Mouse (Mus musculus) heart, embryonic 12.5 days (tissue): ENCODE results near the gene Gm45618. TPM values are rescaled to one million over a fixed set of nuclear protein-coding genes. Genes with fewer than 3 reads are reported as not detected.

ENCODE experiments used
- ATAC-seq: fragments of 200-750 bp; cut with Nextera tagmentation; 2 replicates; pipeline ENCODE4 v1.8.0; 2017; ENCODE audit warnings: moderate TSS enrichment, moderate library complexity; ENCODE audit not compliant: insufficient number of reproducible peaks, low FRiP score
- H3K27ac ChIP-seq: fragments of 300-500 bp; sonication (generic); 2 replicates; pipeline ENCODE4 v1.5.1; 2016; ENCODE audit warnings: mild to moderate bottlenecking, moderate library complexity; ENCODE audit not compliant: poor library complexity, severe bottlenecking
- H3K27me3 ChIP-seq: fragments of 300-500 bp; sonication (generic); replicated peaks from 2 replicates; pipeline ENCODE4 v1.6.1; 2016; ENCODE audit warnings: mild to moderate bottlenecking, moderate library complexity
- H3K36me3 ChIP-seq: fragments of 300-500 bp; sonication (generic); 2 replicates; pipeline ENCODE4 v1.6.1; 2016; ENCODE audit warnings: mild to moderate bottlenecking, moderate library complexity
- H3K4me1 ChIP-seq: fragments of 300-500 bp; sonication (generic); replicated peaks from 2 replicates; pipeline ENCODE4 v1.6.1; 2016; ENCODE audit warnings: mild to moderate bottlenecking
- H3K4me2 ChIP-seq: fragments of 300-500 bp; sonication (generic); 2 replicates; pipeline ENCODE4 v1.6.1; 2016; ENCODE audit warnings: mild to moderate bottlenecking, moderate library complexity
- H3K4me3 ChIP-seq: fragments of 300-500 bp; sonication (generic); 2 replicates; pipeline ENCODE4 v1.5.1; 2016; ENCODE audit warnings: mild to moderate bottlenecking
- H3K9ac ChIP-seq: fragments of 300-500 bp; sonication (generic); 2 replicates; pipeline ENCODE4 v1.6.1; 2016; ENCODE audit warnings: mild to moderate bottlenecking, moderate library complexity
- H3K9me3 ChIP-seq: fragments of 300-500 bp; sonication (generic); replicated peaks from 2 replicates; pipeline ENCODE4 v1.6.1; 2016; ENCODE audit warnings: mild to moderate bottlenecking, moderate library complexity
- WGBS: fragments of 180-500 bp; shearing (Covaris S2); methylation state at CpG from one replicate; pipeline ENCODE4 v1.1.7; 2016; 5-methylcytosine and 5-hydroxymethylcytosine counted together
- polyA plus RNA-seq: library from polyadenylated mRNA; unstranded; fragments of >200 nt; fragmentation: Nextera tagmentation; extraction: Ambion mirVana; gene quantifications from 2 replicates; pipeline ENCODE4 v1.2.1, GENCODE M21; 2016

Gene Gm45618
- polyA plus RNA-seq, 1 experiment from 2014 or later, result not detected

- Histone ChIP-seq H3K27ac (no peak overlapping the region), H3K4me2 (peak overlapping the region; percentile 56), H3K4me3 (no peak overlapping the region), H3K4me1 (0 out of 2 replicates have a peak, but pooled peaks cover 8% of the 10 kb centered on the region), H3K27me3 (peaks cover 48% of the 10 kb centered on the region), H3K9me3 (no peaks in the 10 kb centered on the region), H3K9ac (no peak overlapping the region; the same call in 1 of the 2 replicates), H3K36me3 (no peaks in the 10 kb centered on the region)
- 18% methylated on average over 13 of the region's 13 CpGs for WGBS
- ATAC-seq, result peak; percentile 67; the same call in 1 of the 2 replicates
Observed at GRCm38 (mm10) chr7:142070458-142071211, 49.9 kb downstream of the Gm45618 start.

Other genes with a start within 250 kb of the Gm45618 start
- gene Tollip, start 202.2 kb downstream of the Gm45618 start, polyA plus RNA-seq, result 41.1 and 41.3 TPM in 2 replicates
- gene Brsk2, start 171.0 kb downstream of the Gm45618 start, polyA plus RNA-seq, result 0.40 TPM in 2 replicates
- 42.7 and 43.6 TPM in 2 replicates for gene Mob2, start 59.7 kb downstream of the Gm45618 start, polyA plus RNA-seq
- gene Dusp8, start 24.9 kb downstream of the Gm45618 start, polyA plus RNA-seq, result 17.7 and 17.8 TPM in 2 replicates
- gene Gm39115, start 15.3 kb upstream of the Gm45618 start, polyA plus RNA-seq, result not detected in 2 replicates
- not detected in 2 replicates for gene Gm45337, start 23.9 kb upstream of the Gm45618 start, polyA plus RNA-seq
- gene Gm29735, start 36.4 kb upstream of the Gm45618 start, polyA plus RNA-seq, result not detected in 2 replicates
- gene Gm4553, start 45.0 kb upstream of the Gm45618 start, polyA plus RNA-seq, result not detected in 2 replicates
- gene Krtap5-2, start 55.3 kb upstream of the Gm45618 start, polyA plus RNA-seq, result not detected in 2 replicates
- not detected in 2 replicates for gene Gm10153, start 69.7 kb upstream of the Gm45618 start, polyA plus RNA-seq
- gene Krtap5-3, start 80.6 kb upstream of the Gm45618 start, polyA plus RNA-seq, result not detected in 2 replicates
- gene Gm7579, start 91.1 kb upstream of the Gm45618 start, polyA plus RNA-seq, result not detected in 2 replicates
- gene Krtap5-5, start 109.2 kb upstream of the Gm45618 start, polyA plus RNA-seq, result not detected in 2 replicates
- gene Gm40460, start 120.3 kb upstream of the Gm45618 start, polyA plus RNA-seq, result not detected in 2 replicates
- not detected in 2 replicates for gene Gm2431, start 137.6 kb upstream of the Gm45618 start, polyA plus RNA-seq
- gene Gm4559, start 153.6 kb upstream of the Gm45618 start, polyA plus RNA-seq, result not detected in 2 replicates
- gene Krtap5-1, start 176.4 kb upstream of the Gm45618 start, polyA plus RNA-seq, result not detected in 2 replicates
- not detected in 2 replicates for gene Krtap5-4, start 182.8 kb upstream of the Gm45618 start, polyA plus RNA-seq